Mouse (Mus musculus) CH12.LX (cell line): ENCODE data around the gene Rnasek.

Experiments
- BHLHE40 ChIP-seq: IDR thresholded peaks from 2 replicates; pipeline ENCODE4 v1.6.1; 2011; ENCODE audit warnings: mild to moderate bottlenecking, low read depth, low read length, improper control_type of control experiment
- CTCF ChIP-seq, 2 experiments: IDR thresholded peaks in 1 of 2; conservative IDR thresholded peaks in 1 of 2; 2 replicates each; pipeline ENCODE4 v1.5.1; 2011 to 2012; ENCODE audit warnings: low read depth in 2 of 2, low read length in 2 of 2, improper control_type of control experiment in 1 of 2, inconsistent platforms in 1 of 2, mild to moderate bottlenecking in 1 of 2, moderate library complexity in 1 of 2
- EP300 ChIP-seq: IDR thresholded peaks from 2 replicates; pipeline ENCODE4 v1.6.1; 2011; ENCODE audit warnings: low read length, improper control_type of control experiment
- HCFC1 ChIP-seq: IDR thresholded peaks from 2 replicates; pipeline ENCODE4 v1.6.1; 2012; ENCODE audit warnings: low read depth, mild to moderate bottlenecking, inconsistent platforms, low read length, improper control_type of control experiment
- MYC ChIP-seq: IDR thresholded peaks from 2 replicates; pipeline ENCODE4 v1.6.1; 2011; ENCODE audit warnings: low read depth, mild to moderate bottlenecking, improper control_type of control experiment, low read length
- POLR2A ChIP-seq: IDR thresholded peaks from 2 replicates; pipeline ENCODE4 v1.6.1; 2011; ENCODE audit warnings: low read depth, mild to moderate bottlenecking, improper control_type of control experiment, low read length
- POLR2AphosphoS2 ChIP-seq: IDR thresholded peaks from 2 replicates; pipeline ENCODE4 v1.6.1; 2011; ENCODE audit warnings: low read depth, low read length, improper control_type of control experiment
- SIN3A ChIP-seq: IDR thresholded peaks from 2 replicates; pipeline ENCODE4 v1.6.1; 2012; ENCODE audit warnings: low read length, improper control_type of control experiment, inconsistent platforms
- SMC3 ChIP-seq: IDR thresholded peaks from 2 replicates; pipeline ENCODE4 v1.6.1; 2011; ENCODE audit warnings: low read depth, low read length, improper control_type of control experiment
- TCF12 ChIP-seq: IDR thresholded peaks from 2 replicates; pipeline ENCODE4 v1.6.1; 2014; ENCODE audit warnings: low read depth, mild to moderate bottlenecking, inconsistent platforms, low read length, improper control_type of control experiment
- ZC3H11A ChIP-seq: IDR thresholded peaks from 2 replicates; pipeline ENCODE4 v1.6.1; 2012; ENCODE audit warnings: low read depth, mild to moderate bottlenecking, inconsistent platforms, low read length, improper control_type of control experiment
- ZNF384 ChIP-seq: IDR thresholded peaks from 2 replicates; pipeline ENCODE4 v1.6.1; 2012; ENCODE audit warnings: low read depth, low read length, improper control_type of control experiment, inconsistent platforms

DNA sequence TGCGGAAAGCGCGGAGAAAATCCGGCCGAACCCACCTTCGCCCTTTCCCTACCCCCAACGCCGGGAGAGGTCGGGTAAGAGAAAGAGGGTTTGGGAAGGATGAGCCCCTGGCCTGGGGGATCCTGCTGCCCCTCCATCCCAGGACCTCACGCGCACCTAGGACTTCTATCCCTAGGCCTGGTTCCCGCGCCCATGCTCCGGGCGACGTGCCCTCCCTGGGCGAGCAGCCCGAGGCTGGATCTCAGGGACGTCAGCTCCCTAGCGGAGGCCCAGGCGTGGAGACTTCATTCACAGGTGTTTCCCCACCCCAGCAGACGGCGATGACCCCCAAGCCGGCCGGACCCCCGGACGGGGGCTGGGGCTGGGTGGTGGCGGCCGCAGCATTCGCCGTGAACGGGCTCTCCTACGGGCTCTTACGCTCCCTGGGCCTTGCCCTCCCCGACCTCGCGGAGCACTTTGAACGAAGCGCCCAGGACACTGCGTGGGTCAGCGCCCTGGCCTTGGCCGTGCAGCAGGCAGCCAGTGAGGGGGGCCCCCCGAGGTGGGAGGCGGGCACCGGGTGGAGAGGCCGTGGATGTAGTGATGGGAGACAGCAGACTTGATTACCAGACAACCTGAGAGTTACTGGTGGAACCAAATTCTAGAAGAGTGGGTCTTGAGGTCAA is 25.3 kb downstream of the Rnasek start:
- TF ChIP-seq SIN3A (no peak), SMC3 (no peak), CTCF (conservative IDR thresholded peaks at IDR 0.05 in 1 of 2, IDR thresholded peaks at IDR 0.05 in 1 of 2; ENCODE audit: low read depth in 2 of 2, low read length in 2 of 2) (no peak), MYC (no peak), TCF12 (no peak), BHLHE40 (no peak), POLR2AphosphoS2 (no peak), EP300 (no peak), POLR2A (no peak), ZC3H11A (no peak), HCFC1 (no peak), ZNF384 (no peak)
